Mouse (Mus musculus): ENCODE measurements around the gene Mylk3.

The Mylk3 gene

DNA sequence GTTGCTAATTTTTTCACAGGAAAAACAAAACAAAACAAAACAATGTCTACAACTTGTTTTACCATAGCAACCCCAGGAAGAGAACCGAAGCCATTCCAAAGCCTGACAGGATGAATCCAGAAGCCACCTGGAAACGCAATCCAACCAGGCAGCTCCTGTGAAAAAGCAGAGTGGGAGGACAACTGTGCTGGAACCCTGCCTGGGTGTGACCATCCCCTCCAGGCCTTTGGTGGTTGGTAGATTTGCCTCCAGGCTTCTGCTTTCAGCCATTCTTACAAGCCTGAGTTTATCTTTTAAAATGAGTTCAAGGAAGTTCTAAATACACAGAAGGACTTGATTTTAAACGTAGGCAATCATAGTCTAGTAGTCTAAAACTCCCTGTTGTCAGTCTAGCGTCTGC, 4.2 kb downstream of the Mylk3 start:
- DNase-seq (ENCODE audit: low read depth): no peak

DNA sequence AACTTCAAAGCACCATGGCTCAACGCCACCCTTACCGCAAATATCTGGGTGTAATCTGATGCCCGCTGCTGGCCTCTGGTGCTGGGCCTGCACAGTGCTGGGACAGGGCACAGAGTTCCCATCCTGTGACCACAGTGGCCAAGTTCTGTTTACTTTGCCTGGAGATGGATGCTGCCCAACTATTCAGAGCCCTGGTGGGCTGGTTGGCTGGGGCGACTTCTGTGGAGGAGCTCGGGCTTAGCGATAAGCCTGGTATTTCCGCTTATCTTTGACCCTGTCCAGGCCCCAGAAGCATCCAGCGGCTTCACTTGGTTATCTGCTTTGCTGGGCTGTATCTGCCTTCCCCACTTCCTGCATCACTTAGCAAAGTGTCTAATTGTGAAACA, 5.3 kb downstream of the Mylk3 start:
- no peak for DNase-seq (ENCODE audit: low read depth)

DNA sequence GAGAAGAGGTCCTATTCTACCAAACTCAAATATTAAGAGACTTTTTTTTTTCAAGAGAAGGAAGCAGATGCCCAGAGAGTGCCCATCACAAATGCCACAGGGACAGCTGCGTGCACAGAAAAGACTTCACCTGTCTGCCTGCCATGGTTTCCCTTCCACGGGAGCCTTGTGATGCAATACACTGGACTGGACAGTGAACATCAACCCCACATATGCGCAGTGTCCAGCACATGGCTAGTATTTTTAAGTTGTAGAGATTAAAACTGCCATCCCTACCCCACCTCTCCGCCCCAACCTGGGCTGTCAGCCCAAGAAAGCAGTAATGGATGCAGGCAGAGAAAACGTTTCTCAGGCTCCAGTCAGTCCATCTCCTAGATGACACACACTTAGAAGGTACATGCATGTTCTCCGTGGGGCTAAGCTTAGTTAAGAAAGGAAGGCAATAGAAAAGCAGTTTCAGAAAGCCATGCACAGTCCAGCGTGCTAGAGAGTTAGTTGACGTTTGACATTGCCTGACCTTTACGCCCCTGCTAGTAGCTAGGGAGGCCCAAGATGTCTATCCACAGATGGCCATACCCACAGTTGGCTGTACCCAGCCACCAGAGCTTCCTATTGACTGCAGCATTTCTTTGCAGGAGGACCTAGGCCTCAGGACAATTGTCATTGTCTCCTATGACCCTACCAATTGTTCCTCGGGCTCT, 5.9 kb downstream of the Mylk3 start:
- DNase-seq (ENCODE audit: low read depth): no peak

DNA sequence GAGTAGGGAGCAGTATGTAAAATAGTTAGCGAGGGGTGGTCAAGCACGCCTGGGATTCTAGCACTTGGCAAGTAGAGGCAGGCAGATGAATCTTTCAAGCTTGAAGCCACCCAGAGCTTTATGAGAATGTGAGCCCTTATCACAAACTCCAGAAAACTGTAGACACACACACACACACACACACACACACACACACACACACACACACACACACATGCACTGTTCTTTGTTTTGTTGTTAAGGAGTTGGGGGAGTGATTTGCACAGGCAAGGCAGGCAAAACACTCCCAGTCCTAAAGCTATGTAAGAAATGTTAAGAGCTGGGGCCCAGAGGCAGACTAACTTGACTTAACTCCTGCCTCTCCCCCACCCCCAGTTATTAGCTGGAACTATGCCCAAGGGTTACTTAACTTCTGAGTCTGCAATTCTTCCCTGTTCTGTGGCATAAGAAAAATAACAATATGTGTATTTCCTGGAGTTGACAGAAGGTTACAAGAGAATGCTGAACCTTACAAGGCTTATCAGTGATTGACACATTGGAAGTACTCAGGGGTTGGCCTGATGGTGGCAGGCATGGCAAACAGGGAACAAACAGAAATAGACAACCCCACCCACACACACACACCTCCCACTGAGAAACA, 6.9 kb downstream of the Mylk3 start:
- no peak for DNase-seq (ENCODE audit: low read depth)

DNA sequence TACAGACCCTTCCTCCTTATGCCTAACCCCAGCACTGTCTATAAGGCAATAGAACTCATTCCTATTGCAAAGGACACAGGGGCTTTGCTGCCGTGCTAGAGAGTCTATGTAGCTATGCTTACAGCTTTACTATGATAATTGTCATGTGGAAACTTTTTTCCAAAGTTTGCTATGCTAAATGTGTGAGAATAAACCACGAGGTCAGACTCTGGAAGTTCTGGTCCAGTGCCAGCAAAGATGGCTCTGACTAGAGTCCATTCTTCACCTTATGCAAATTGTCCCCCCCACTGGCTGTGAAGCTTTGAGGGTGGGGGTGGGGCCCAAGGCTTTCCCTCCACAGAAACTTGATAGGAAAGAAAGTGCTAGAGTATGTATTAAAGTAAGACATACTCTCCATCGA, 9.6 kb downstream of the Mylk3 start:
- no peak for DNase-seq (ENCODE audit: low read depth)

DNA sequence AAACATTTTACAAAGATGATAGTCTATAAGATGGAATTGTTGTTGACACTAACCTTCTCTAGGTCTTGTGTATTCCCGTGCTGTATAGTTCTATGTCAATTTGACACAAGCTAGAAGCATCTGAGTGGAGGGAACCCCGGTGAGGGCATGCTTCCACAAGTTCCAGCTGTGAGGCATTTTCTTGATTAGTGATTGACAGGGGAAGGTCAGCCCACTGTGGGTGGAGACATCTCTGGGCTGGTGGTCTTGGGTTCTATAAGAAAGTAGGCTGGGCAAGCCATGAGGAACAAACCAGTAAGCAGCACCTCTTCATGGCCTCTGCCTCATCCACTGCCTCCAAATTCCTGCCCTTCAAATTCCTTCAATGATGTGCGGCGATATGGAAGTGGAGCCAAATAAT, 11.9 kb downstream of the Mylk3 start:
- DNase-seq (ENCODE audit: low read depth): no peak

DNA sequence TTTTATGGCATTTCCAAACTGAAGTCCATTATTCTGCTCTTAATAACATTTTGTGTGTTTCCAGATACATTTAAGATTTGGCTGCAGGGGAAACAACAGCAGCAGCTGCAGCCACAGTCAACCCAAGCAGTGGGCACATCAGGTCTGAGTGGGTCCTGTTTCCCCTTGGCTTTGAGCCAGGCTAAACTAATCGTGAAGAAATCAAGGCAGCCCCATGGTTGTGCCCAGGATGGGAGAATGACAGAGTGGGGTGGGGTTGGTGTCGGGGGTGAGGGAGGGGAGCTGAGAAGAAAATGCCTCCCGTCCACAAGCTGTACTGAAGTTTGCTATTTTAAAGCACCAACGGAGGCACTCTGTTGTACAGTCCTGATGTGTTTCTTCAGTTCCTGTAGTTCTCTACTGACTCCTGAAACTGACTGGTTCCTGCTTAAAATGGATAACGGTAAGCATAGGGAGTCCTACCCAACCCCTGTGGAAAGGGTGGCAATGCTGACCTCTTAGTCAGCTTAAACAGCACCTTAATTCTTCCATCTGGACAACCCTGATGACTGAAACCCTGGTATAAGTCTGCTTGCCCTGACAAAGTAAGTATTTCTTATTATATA, 12.6 kb downstream of the Mylk3 start:
- no peak for DNase-seq (ENCODE audit: low read depth)

DNA sequence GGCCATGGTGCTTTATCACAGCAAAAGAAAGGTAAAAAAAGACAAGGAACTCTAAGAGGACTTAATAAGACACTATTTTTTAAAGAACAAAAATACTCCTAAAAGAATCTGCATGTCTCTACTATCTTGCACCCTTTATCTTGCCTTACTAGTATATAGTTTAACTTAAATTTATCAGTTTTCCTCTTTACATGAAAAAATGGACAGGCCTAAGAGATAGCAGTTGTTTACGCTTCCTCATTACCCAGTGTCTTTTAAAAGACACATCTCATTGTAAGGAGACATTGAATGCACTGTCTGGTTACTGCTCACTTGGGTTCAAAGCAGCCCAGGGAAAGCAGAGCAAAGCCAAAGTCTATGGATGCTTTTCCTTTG, 13.7 kb downstream of the Mylk3 start:
- DNase-seq (ENCODE audit: low read depth): no peak

DNA sequence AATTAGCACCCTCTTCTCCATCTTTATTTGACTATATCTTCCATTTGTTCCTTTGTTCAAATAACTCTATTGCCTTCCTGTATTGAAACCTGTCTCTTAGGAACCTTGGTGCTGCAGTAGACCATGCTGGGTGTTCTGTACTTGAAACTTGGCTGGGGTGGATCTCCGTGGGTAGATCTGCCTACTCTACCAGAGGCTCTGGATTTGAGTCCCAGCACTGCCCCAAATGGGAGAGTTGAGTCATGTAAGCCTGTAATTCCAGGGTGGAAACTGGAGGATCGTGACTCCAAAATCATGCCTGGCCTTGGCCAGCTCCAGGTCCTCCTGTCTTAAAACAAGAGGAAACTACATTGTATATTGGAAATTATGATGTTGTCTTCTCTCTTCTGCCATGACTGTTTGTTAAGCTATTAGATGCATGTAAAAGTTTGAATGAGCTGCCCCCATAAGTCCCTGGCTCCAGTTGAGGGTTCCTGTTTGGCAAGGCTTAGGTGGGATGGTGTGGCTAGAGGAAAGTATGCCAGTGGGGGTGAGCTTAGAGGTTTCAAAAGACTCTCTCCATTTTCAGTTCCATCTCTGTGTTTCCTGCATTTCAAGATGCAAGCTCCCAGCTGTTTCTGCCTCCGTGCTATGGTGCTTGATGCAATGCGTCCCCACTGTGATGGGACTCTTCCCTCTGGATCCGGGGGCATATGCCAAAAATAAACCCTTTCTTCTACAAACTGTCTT, 14.2 kb downstream of the Mylk3 start:
- no peak for DNase-seq (ENCODE audit: low read depth)

DNA sequence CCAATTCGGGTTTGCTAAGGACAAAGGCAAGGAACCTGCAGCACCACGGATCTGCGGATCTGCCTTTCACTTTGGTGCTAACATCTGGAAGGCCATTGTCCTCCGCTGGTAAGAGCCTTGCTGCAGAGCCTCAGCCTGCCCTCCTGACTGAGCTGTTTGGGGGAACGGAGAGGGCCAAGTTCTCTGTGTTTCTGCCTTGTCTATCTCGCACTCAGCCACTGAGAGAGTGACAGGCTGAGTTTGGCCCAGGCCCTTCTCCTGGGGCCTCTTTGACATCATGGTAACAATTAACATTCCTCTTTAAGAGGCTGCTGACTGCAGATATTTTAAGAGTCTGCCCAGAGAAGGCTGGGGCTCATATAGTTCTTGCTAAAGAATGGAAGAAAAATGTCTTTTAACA, 21.0 kb downstream of the Mylk3 start:
- no peak for DNase-seq (ENCODE audit: low read depth)

DNA sequence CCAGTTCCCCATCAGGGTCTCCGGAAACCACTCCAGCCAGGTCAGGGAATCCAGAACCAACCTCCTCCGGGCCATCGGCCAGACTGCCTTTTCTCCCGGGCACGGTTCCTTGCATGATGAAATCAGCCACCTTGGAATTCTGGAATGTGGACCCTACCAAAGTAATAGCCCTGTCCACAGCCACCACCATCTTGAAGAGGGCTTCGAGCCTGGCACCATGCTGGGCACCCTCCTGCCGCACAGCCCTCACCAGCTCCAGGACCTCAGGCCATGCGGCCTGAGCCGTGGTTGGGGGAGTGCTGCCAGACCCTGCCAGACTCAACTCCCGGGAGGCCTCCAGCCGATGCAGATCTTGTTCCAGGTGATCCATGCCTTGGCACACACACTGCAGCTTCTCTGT, 21.5 kb downstream of the Mylk3 start:
- DNase-seq (ENCODE audit: low read depth): no peak

DNA sequence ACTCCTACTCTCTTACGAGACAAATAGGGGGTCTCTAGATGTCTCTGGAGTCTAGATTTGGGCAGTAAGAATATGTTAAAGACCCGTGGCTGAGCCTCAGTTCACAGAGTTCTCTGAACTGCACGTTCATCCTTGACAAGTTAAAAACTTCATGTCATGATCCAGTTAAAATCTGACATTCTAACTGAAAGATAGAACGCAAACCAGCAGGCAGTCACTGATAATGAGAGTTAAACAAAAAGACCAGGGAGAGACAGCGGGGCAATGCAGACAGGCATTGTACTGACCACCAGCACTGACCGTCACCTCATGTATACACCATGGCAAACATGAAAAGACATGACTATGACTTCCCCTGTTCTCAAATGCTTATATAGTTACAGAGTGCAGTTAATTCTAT, 22.7 kb downstream of the Mylk3 start:
- DNase-seq (ENCODE audit: low read depth): no peak

DNA sequence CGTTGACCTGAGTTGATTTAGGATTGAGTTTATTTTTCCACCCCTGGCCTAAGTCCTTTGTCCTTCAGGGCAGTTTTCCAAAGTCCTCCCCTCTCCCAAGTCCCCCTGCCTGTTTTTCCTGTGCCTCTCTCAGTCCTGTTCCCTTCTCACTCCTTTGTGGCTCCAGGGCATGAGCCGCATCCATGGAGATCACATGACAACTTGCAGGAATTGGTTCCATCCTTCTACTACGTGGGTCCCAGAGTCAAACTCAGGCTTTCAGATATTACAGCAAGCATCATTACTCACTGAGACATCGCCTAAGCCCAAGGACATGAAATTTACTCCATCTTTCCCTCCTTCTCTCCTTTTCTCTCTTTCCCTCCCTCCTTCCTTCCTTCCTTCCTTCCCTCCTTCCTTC, 23.9 kb downstream of the Mylk3 start:
- DNase-seq (ENCODE audit: low read depth): no peak

DNA sequence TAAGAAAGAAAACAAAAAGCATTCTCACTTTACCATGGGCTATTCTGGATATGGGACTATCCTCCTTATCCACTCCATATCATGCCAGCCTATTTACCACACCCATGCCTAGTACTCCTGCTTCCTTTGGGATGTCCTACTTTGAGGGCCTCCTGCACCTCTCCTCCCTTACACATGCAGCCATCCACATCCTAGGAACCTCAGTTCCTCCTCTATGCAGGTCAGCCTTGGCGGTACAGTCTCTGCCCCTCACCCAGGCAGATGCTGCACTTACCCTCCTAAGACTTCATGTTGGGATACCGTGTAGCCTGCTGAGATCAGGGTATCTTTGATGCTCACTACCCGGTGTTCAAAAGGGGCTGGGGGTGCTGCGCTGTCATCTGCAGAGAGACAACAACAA, 32.9 kb downstream of the Mylk3 start:
- DNase-seq (ENCODE audit: low read depth): no peak

DNA sequence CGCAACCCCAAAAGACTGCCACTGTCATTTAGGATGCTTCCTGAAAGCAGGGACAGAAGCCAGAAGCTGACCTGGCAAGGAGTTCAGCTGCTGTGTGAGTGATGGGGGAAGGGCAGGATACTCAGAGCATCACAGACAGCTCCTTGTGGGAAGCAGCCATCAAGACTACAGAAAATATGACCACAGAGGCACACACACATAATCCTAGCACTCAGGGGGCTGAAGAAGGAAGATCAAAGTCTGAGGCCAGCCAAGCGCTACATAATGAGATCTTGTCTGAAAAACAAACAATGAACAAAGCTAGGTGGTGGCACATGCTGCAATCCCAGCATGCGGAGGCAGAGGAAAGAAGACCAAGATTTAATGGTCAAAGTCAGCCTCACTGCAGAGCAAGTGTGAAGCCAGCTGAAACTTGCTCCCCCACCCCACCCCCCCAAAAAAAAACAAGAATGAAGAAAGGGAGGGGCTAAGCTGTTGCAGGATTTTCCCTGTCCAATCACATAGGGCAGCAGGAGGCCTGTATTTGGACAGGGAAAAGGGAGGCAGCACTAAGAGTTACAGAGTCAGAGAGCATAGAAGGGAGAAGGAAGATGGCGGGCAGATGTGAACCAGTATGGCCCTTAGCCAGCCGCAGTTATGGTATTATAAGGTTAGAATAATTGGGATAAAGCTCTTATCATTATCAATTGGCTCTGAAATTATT, 46.1 kb downstream of the Mylk3 start:
- no peak for DNase-seq (ENCODE audit: low read depth)

DNA sequence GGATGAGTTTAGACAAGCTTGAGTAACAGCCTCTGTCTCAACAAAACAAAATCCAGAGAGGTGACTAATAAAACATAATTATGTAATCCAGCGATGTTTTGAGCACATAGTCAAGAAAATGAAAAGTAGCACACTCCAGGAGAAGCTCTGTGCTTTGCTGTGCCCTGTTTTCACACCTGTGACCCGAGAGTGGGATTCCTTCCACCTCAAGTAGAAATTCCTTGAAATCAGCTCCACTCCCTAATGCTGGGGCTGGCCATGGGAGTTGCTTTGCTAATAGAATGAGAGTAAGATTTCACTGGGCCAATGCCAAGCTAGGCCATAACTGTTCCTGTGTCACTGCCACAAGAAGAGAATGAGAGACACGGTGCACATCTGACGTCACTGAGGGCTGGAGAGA, 48.5 kb downstream of the Mylk3 start:
- DNase-seq (ENCODE audit: low read depth): no peak

DNA sequence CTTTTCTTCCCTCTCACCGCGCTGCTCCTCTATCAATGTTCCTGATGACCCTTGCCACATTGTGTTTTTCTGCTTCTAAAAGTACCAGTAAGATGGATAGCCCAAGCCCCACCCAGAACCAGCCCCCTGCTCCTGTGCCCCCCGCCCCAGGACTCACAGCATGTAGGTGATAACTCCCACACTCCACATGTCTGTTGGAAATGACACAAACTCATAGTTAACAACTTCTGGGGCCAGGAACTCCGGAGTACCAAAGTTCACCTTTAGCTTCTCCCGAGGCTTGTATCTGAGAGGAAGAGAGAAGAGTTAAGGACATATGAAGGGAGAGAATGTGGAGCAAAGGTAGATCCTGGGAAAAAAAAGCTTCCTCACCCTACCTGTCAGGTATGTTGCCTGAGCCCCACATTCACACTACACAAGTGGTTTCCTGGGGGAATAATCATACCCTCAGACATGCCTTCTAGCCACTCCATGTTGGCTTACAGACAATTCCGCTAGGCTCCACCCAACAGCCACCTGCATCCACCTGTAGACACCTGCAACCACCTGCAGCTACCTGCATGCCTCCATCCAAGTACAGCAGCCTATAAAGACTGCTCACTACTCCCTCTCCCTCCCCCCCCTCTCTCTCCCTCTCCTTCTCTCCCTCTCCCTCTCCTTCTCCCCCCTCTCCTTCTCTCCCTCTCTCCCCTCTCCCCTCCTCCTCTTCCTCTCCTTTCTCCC, 49.8 kb downstream of the Mylk3 start:
- no peak for DNase-seq (ENCODE audit: low read depth)

DNA sequence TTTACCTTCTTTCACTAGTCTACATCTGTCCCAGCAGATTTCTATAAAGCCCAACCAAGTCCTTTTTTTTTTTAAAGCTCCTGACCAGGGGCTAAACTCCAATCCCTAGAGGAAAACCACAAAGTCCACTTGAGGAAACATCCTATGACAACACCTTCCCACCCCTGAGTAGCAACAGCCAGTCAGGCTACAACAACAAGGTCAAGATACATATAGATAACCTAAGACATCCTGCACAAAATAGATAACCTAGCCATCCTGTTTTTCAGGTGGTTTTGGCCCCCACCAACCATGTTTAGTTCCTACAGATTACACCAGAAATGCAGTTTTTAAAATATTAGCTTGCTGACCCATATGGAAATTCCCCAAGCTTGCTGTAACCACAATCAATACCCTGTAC, 51.0 kb downstream of the Mylk3 start:
- no peak for DNase-seq (ENCODE audit: low read depth)

DNA sequence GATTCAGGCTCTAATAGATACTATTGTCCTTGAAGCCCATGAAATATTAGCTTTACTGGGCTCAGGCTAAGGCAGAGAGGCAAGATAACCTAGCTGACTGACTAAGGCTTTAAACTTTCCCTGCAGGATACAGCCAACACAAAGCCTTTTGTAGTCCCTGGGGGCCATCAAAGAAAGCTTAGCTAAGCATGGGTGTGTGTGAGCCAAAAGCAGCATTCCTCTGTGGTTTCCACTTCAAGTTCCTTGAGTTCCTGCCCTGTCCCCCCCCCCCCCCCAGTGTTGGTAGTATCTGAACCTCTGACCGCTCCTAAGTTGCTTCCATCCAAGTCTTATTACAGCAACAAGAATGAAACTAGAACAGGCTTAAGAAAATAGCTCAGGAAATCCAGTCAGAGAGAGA, 56.6 kb downstream of the Mylk3 start:
- no peak for DNase-seq (ENCODE audit: low read depth)

DNA sequence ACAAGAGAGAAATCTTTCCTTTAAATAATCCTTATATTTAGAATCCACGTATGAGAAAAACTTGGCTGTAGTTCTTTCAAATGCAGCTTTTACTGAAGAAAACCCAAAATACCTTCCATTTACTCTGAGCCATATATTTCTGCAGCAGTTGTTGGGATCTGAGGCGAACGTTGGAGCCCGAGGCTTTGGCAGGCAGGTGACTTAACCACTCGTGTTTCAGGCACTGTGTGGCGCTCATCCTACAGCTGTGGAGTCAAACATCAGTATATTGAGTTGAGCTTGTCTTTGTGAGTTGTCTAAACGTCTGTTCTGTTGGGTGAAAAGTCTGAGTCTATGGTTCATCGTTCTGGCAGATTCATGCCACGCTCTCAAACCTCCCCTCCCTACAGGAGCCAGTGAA, 59.1 kb downstream of the Mylk3 start:
- DNase-seq (ENCODE audit: low read depth): no peak

DNA sequence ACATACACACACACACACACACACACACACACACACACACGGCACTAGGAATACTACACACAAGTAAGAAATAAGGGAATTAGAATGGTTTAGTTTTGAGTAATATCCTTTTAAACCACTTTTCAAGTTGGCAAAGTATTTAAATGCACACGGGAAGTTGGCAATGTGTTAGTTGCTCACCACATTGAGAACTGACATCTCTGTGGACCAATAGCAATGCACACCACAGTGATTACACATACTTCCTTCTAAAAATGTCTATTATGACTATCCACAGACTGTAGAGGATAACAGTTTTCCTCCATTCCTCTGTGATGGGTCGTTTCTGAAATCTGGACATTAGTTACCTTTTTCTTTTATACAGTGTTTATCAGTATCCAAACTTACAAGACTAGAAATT, 63.1 kb downstream of the Mylk3 start:
- no peak for DNase-seq (ENCODE audit: low read depth)

DNA sequence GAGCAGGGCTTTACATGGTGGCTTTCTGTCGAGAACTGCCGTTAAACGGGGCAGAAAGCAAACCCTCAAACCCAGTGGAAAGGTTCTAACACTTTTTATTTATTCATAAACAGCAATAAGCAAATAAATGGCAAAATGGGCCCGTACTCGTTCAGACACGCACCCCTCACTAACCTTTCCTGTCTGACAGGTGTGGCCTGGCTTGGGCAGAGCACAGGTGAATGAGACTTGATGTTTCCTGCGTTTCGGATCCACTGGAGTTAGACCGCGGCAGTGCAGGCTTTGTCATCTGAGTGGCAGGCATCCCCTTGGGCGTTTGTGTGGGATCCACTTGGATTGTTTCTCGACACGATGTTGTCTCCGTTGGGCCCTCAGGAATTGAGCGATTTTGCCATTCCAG, 64.2 kb downstream of the Mylk3 start:
- DNase-seq (ENCODE audit: low read depth): no peak

All from induced T-regulatory cell, adult 2 months (primary cell).